Mouse (Mus musculus) stomach, embryonic 15.5 days (tissue): Measurements from ENCODE around the gene Cacng7. TPM values are rescaled to one million over a fixed set of nuclear protein-coding genes. Genes with fewer than 3 reads are reported as not detected.

Experiments
- ATAC-seq: fragments of 200-750 bp; cut with Nextera tagmentation; 2 replicates; pipeline ENCODE4 v1.8.0; 2017; ENCODE audit warnings: low read depth, moderate number of reproducible peaks, moderate TSS enrichment; ENCODE audit not compliant: insufficient read depth, low FRiP score
- H3K27ac ChIP-seq: fragments of 300-500 bp; sonication (generic); 2 replicates; pipeline ENCODE4 v1.5.1; 2015; ENCODE audit warnings: mild to moderate bottlenecking, inconsistent platforms
- H3K27me3 ChIP-seq: fragments of 300-500 bp; sonication (generic); replicated peaks from 2 replicates; pipeline ENCODE4 v1.6.1; 2015; ENCODE audit warnings: inconsistent platforms
- H3K36me3 ChIP-seq: fragments of 300-500 bp; sonication (generic); 2 replicates; pipeline ENCODE4 v1.6.1; 2015; ENCODE audit warnings: inconsistent platforms
- H3K4me1 ChIP-seq: fragments of 300-500 bp; sonication (generic); 2 replicates; pipeline ENCODE4 v1.6.1; 2015; ENCODE audit warnings: inconsistent platforms
- H3K4me2 ChIP-seq: fragments of 300-500 bp; sonication (generic); 2 replicates; pipeline ENCODE4 v1.6.1; 2015; ENCODE audit warnings: mild to moderate bottlenecking, inconsistent platforms
- H3K4me3 ChIP-seq: fragments of 300-500 bp; sonication (generic); replicated peaks from 2 replicates; pipeline ENCODE4 v1.5.1; 2015; ENCODE audit warnings: inconsistent platforms
- H3K9ac ChIP-seq: fragments of 300-500 bp; sonication (generic); 2 replicates; pipeline ENCODE4 v1.6.1; 2015; ENCODE audit warnings: inconsistent platforms
- H3K9me3 ChIP-seq: fragments of 300-500 bp; sonication (generic); 2 replicates; pipeline ENCODE4 v1.6.1; 2016; ENCODE audit warnings: inconsistent platforms
- WGBS: fragments of 180-500 bp; shearing (Covaris S2); methylation state at CpG from one replicate; pipeline ENCODE4 v1.1.7; 2015; 5-methylcytosine and 5-hydroxymethylcytosine counted together
- polyA plus RNA-seq: library from polyadenylated mRNA; unstranded; fragments of >200 nt; fragmentation: Nextera tagmentation; extraction: Ambion mirVana; gene quantifications from 2 replicates; pipeline ENCODE4 v1.2.1, GENCODE M21; 2015

Cacng7 gene
- polyA plus RNA-seq, 1 experiment from 2014 or later = 2.5 TPM

GRCm38 (mm10) chr7:3351536-3351935 is 18.8 kb downstream of the Cacng7 start:
- H3K36me3 ChIP-seq = 0 out of 2 replicates have a peak, but pooled peaks cover 4% of the 10 kb centered on the region
- no peak overlapping the region for H3K4me2 ChIP-seq
- H3K9me3 ChIP-seq = no peaks in the 10 kb centered on the region
- no peak overlapping the region for H3K4me3 ChIP-seq
- no peaks in the 10 kb centered on the region for H3K27me3 ChIP-seq
- no peak overlapping the region for H3K27ac ChIP-seq
- ATAC-seq = no peak
- H3K9ac ChIP-seq = no peak overlapping the region
- H3K4me1 ChIP-seq = no peaks in the 10 kb centered on the region
- WGBS = 84% methylated on average over 1 of the region's 1 CpGs

- ATAC-seq = no peak
- no peaks in the 10 kb centered on the region for H3K27me3 ChIP-seq
- no peak overlapping the region for H3K9ac ChIP-seq
- no peaks in the 10 kb centered on the region for H3K9me3 ChIP-seq
- WGBS = 79% methylated on average over 6 of the region's 6 CpGs
- H3K4me1 ChIP-seq = no peaks in the 10 kb centered on the region
- H3K27ac ChIP-seq = no peak overlapping the region
- no peak overlapping the region for H3K4me3 ChIP-seq
- no peak overlapping the region for H3K4me2 ChIP-seq
- H3K36me3 ChIP-seq = no peaks in the 10 kb centered on the region
These were observed 22.1 kb downstream of the Cacng7 start for GRCm38 (mm10) chr7:3354850-3355249.

GRCm38 (mm10) chr7:3360678-3361077 is 27.9 kb downstream of the Cacng7 start:
- H3K27me3 ChIP-seq = no peaks in the 10 kb centered on the region
- WGBS = 94% methylated on average over 1 of the region's 1 CpGs
- H3K9me3 ChIP-seq = no peaks in the 10 kb centered on the region
- no peak for ATAC-seq
- H3K36me3 ChIP-seq = no peaks in the 10 kb centered on the region
- no peak overlapping the region for H3K9ac ChIP-seq
- H3K27ac ChIP-seq = no peak overlapping the region
- no peak overlapping the region for H3K4me2 ChIP-seq
- no peak overlapping the region for H3K4me3 ChIP-seq
- H3K4me1 ChIP-seq = no peaks in the 10 kb centered on the region

- ATAC-seq = no peak
- Histone ChIP-seq H3K4me2 (no peak overlapping the region), H3K27me3 (peaks cover 15% of the 10 kb centered on the region), H3K4me3 (no peak overlapping the region), H3K9me3 (no peaks in the 10 kb centered on the region), H3K9ac (no peak overlapping the region), H3K36me3 (no peaks in the 10 kb centered on the region), H3K27ac (no peak overlapping the region), H3K4me1 (peaks cover 12% of the 10 kb centered on the region)
- WGBS = 48% methylated on average over 11 of the region's 11 CpGs
These were observed 33.0 kb downstream of the Cacng7 start for GRCm38 (mm10) chr7:3365547-3366279.

DNA sequence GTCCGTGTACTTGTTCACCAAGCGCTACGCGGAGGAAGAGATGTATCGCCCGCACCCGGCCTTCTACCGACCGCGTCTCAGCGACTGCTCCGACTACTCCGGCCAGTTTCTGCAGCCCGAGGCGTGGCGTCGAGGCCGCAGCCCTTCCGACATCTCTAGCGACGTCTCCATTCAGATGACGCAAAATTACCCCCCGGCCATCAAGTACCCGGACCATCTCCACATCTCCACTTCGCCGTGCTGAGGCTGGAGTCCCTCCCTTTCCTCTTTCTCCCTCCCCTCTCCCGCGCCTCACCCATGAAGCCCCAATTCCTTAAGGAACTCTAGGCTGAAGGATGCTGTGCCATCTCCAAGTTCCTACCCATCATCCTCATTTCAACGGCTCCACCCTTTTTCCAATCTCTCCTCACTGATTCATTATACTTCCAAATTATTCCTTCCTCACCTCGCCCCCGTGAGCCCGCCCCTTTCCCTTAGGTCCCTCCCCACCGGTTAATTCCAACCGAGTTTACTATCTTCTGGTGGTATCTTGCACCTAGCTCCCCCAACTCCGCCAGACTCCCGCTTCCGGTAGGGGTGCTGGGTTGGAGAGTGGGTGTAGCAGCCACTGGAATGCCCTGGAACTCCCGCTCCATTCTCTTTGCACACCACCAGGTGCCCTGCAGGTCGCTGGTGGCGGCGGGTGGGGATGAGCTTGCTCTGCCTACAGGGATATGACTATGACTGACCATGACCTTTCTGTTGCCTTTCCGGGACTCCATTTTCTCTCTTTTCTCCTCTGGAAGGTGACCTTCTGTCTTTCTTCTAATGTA is 34.2 kb downstream of the Cacng7 start:
- H3K4me2 ChIP-seq = peak overlapping the region; percentile 35
- no peaks in the 10 kb centered on the region for H3K36me3 ChIP-seq
- H3K27ac ChIP-seq = no peak overlapping the region
- peak; percentile 39; the same call in 1 of the 2 replicates for ATAC-seq
- no peak overlapping the region for H3K9ac ChIP-seq
- H3K27me3 ChIP-seq = peaks cover 15% of the 10 kb centered on the region
- 23% methylated on average over 42 of the region's 42 CpGs for WGBS
- H3K4me1 ChIP-seq = peaks cover 12% of the 10 kb centered on the region
- no peak overlapping the region for H3K4me3 ChIP-seq
- H3K9me3 ChIP-seq = no peaks in the 10 kb centered on the region

GRCm38 (mm10) chr7:3367569-3367968 is 34.8 kb downstream of the Cacng7 start:
- Histone ChIP-seq H3K4me1 (peaks cover 12% of the 10 kb centered on the region), H3K4me3 (no peak overlapping the region), H3K9me3 (no peaks in the 10 kb centered on the region), H3K27ac (no peak overlapping the region), H3K36me3 (no peaks in the 10 kb centered on the region), H3K9ac (no peak overlapping the region), H3K27me3 (peaks cover 15% of the 10 kb centered on the region), H3K4me2 (peak overlapping the region; percentile 35; the same call in 1 of the 2 replicates)
- ATAC-seq = peak; percentile 14; the same call in 1 of the 2 replicates
- WGBS = 18% methylated on average over 11 of the region's 11 CpGs

GRCm38 (mm10) chr7:3368311-3368710 is 35.6 kb downstream of the Cacng7 start:
- H3K4me1 ChIP-seq = peaks cover 12% of the 10 kb centered on the region
- 28% methylated on average over 12 of the region's 12 CpGs for WGBS
- H3K9ac ChIP-seq = no peak overlapping the region
- H3K36me3 ChIP-seq = no peaks in the 10 kb centered on the region
- H3K27ac ChIP-seq = no peak overlapping the region
- no peak for ATAC-seq
- no peaks in the 10 kb centered on the region for H3K9me3 ChIP-seq
- H3K4me3 ChIP-seq = no peak overlapping the region
- no peak overlapping the region for H3K4me2 ChIP-seq
- H3K27me3 ChIP-seq = peaks cover 15% of the 10 kb centered on the region

DNA sequence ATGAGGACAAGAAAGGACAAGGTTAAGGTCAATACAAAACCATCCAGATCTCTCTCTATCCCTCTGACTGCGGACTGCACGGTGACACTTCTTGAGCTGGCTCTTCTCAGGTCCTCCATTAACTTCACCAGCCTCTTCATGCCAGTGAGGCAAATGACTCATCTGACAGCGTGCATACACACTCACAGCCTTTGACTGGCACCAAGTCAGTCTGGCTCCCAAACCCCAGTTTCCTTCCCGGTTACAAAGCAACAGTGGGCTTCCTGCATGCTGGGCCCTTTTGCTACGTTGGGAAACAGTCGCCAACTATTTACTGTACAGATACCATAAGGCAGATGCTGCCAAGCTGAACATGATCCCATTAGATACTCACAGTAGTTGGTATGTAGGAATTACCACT is 36.4 kb downstream of the Cacng7 start:
- Histone ChIP-seq H3K4me2 (no peak overlapping the region), H3K9ac (no peak overlapping the region), H3K27ac (no peak overlapping the region), H3K36me3 (no peaks in the 10 kb centered on the region), H3K4me1 (peaks cover 12% of the 10 kb centered on the region), H3K4me3 (no peak overlapping the region), H3K9me3 (no peaks in the 10 kb centered on the region), H3K27me3 (peaks cover 15% of the 10 kb centered on the region)
- no peak for ATAC-seq
- 63% methylated on average over 6 of the region's 6 CpGs for WGBS

GRCm38 (mm10) chr7:3370407-3370806 is 37.7 kb downstream of the Cacng7 start:
- no peaks in the 10 kb centered on the region for H3K36me3 ChIP-seq
- no peaks in the 10 kb centered on the region for H3K9me3 ChIP-seq
- H3K27ac ChIP-seq = no peak overlapping the region
- WGBS = 36% methylated on average over 4 of the region's 4 CpGs
- peaks cover 15% of the 10 kb centered on the region for H3K27me3 ChIP-seq
- no peak for ATAC-seq
- no peak overlapping the region for H3K9ac ChIP-seq
- no peak overlapping the region for H3K4me3 ChIP-seq
- H3K4me1 ChIP-seq = peaks cover 12% of the 10 kb centered on the region
- H3K4me2 ChIP-seq = no peak overlapping the region

GRCm38 (mm10) chr7:3372376-3372775 is 39.6 kb downstream of the Cacng7 start:
- Histone ChIP-seq H3K4me2 (no peak overlapping the region), H3K9me3 (no peaks in the 10 kb centered on the region), H3K27ac (no peak overlapping the region), H3K9ac (no peak overlapping the region), H3K36me3 (no peaks in the 10 kb centered on the region), H3K4me3 (no peak overlapping the region), H3K4me1 (peaks cover 2% of the 10 kb centered on the region), H3K27me3 (0 out of 2 replicates have a peak, but pooled peaks cover 3% of the 10 kb centered on the region)
- ATAC-seq = no peak
- WGBS = 62% methylated on average over 2 of the region's 2 CpGs

DNA sequence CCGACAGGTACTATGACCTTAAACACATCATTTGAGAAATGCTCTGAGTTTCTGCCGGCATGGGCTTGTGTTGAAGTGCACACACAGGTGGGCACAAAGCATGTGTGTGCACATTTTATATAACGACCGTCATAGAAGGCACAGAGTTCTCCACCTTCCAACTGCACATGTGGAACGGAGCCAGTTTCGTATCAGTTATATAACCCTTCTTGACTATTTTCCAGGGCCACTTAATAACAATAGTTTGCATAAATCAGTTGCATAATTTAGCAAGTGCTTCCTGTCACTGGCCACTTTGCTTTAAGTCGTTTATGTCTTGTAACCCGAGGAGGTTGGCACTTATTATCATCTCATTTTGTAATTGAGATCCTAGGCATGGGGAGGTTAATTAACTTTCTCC is 41.0 kb downstream of the Cacng7 start:
- H3K27me3 ChIP-seq = no peaks in the 10 kb centered on the region
- 79% methylated on average over 8 of the region's 8 CpGs for WGBS
- H3K36me3 ChIP-seq = no peaks in the 10 kb centered on the region
- no peaks in the 10 kb centered on the region for H3K4me1 ChIP-seq
- no peak overlapping the region for H3K4me2 ChIP-seq
- no peaks in the 10 kb centered on the region for H3K9me3 ChIP-seq
- H3K4me3 ChIP-seq = no peak overlapping the region
- no peak for ATAC-seq
- no peak overlapping the region for H3K27ac ChIP-seq
- H3K9ac ChIP-seq = no peak overlapping the region

DNA sequence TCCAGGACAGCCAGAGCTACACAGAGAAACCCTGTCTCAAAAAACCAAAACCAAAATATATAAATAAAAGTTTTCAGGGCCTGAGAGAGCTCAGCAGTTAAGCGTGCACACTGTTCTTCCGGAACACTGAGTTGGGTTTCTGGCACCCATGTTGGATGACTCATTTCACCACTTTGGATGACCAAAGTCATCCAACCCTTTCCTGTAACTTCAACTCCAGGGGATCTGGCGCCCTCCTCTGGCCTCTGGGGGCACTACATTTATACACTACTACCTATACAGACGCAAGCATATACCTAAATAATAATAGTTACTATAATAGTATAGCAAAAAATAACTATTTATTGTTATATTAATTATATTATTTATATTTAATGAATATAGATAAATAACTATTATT is 44.1 kb downstream of the Cacng7 start:
- ATAC-seq = no peak
- Histone ChIP-seq H3K4me3 (no peak overlapping the region), H3K36me3 (no peaks in the 10 kb centered on the region), H3K9ac (no peak overlapping the region), H3K4me1 (no peaks in the 10 kb centered on the region), H3K27me3 (no peaks in the 10 kb centered on the region), H3K27ac (no peak overlapping the region), H3K9me3 (no peaks in the 10 kb centered on the region), H3K4me2 (no peak overlapping the region)
- WGBS = 62% methylated on average over 4 of the region's 4 CpGs
